Mouse (Mus musculus) heart, embryonic 14.5 days (tissue): ENCODE results near the gene Ppp6r2. TPM values are rescaled to one million over a fixed set of nuclear protein-coding genes. Genes with fewer than 3 reads are reported as not detected.
A peak's percentile ranks its signal among the peaks of the same experiment; 100 is the strongest.

Experiments used
- ATAC-seq: fragments of 200-750 bp; cut with Nextera tagmentation; 2 replicates; pipeline ENCODE4 v1.8.0; 2017; ENCODE audit warnings: low read depth, moderate TSS enrichment; ENCODE audit not compliant: insufficient number of reproducible peaks, insufficient read depth, low FRiP score
- H3K27ac ChIP-seq, 2 experiments: fragments of 200-500 bp in 1 of 2; fragments of 300-500 bp in 1 of 2; sonication (generic) in 1 of 2; replicated peaks in 1 of 2; 2 replicates each; pipeline ENCODE4 v1.5.1; 2012 to 2014; ENCODE audit warnings: low read depth in 2 of 2, low read length in 2 of 2, control low read depth in 1 of 2, mild to moderate bottlenecking in 1 of 2, mixed read lengths in 1 of 2; ENCODE audit not compliant: control insufficient read depth in 1 of 2, insufficient read depth in 1 of 2
- H3K27me3 ChIP-seq: fragments of 300-500 bp; sonication (generic); 2 replicates; pipeline ENCODE4 v1.6.1; 2014; ENCODE audit warnings: mild to moderate bottlenecking, low read length, control low read depth; ENCODE audit not compliant: control insufficient read depth, insufficient read depth
- H3K36me3 ChIP-seq: fragments of 300-500 bp; sonication (generic); 2 replicates; pipeline ENCODE4 v1.6.1; 2014; ENCODE audit warnings: mild to moderate bottlenecking, control low read depth, low read length, mixed read lengths; ENCODE audit not compliant: control insufficient read depth, insufficient read depth
- H3K4me1 ChIP-seq, 2 experiments: fragments of 200-500 bp in 1 of 2; fragments of 300-500 bp in 1 of 2; sonication (generic) in 1 of 2; 2 replicates each; pipeline ENCODE4 v1.6.1; 2012 to 2014; ENCODE audit warnings: low read length in 2 of 2, control low read depth in 1 of 2, mixed read lengths in 1 of 2; ENCODE audit not compliant: control insufficient read depth in 2 of 2, insufficient read depth in 2 of 2
- H3K4me2 ChIP-seq: fragments of 300-500 bp; sonication (generic); 2 replicates; pipeline ENCODE4 v1.6.1; 2014; ENCODE audit warnings: mild to moderate bottlenecking, low read length
- H3K4me3 ChIP-seq, 2 experiments: fragments of 200-500 bp in 1 of 2; fragments of 300-500 bp in 1 of 2; sonication (generic) in 1 of 2; 2 replicates each; pipeline ENCODE4 v1.5.1; 2012 to 2014; ENCODE audit warnings: low read length in 2 of 2, mild to moderate bottlenecking in 2 of 2, control low read depth in 1 of 2, low read depth in 1 of 2, moderate library complexity in 1 of 2; ENCODE audit not compliant: control insufficient read depth in 1 of 2, insufficient read depth in 1 of 2
- H3K9ac ChIP-seq: fragments of 300-500 bp; sonication (generic); 2 replicates; pipeline ENCODE4 v1.6.1; 2014; ENCODE audit warnings: mild to moderate bottlenecking, low read length
- H3K9me3 ChIP-seq: fragments of 300-500 bp; sonication (generic); 2 replicates; pipeline ENCODE4 v1.6.1; 2016; ENCODE audit warnings: low read length, control low read depth; ENCODE audit not compliant: control insufficient read depth
- WGBS: fragments of 180-500 bp; shearing (Covaris S2); extraction: QIAGEN DNeasy Blood & Tissue Kit; methylation state at CpG from one replicate; pipeline ENCODE4 v1.1.7; 2014; 5-methylcytosine and 5-hydroxymethylcytosine counted together
- polyA plus RNA-seq: library from polyadenylated mRNA; unstranded; fragments of >200 nt; fragmentation: Nextera tagmentation; extraction: Ambion mirVana; gene quantifications from 2 replicates; pipeline ENCODE4 v1.2.1, GENCODE M21; 2014

Gene Ppp6r2
- polyA plus RNA-seq: 21.9 and 22.9 TPM in 2 replicates

DNA sequence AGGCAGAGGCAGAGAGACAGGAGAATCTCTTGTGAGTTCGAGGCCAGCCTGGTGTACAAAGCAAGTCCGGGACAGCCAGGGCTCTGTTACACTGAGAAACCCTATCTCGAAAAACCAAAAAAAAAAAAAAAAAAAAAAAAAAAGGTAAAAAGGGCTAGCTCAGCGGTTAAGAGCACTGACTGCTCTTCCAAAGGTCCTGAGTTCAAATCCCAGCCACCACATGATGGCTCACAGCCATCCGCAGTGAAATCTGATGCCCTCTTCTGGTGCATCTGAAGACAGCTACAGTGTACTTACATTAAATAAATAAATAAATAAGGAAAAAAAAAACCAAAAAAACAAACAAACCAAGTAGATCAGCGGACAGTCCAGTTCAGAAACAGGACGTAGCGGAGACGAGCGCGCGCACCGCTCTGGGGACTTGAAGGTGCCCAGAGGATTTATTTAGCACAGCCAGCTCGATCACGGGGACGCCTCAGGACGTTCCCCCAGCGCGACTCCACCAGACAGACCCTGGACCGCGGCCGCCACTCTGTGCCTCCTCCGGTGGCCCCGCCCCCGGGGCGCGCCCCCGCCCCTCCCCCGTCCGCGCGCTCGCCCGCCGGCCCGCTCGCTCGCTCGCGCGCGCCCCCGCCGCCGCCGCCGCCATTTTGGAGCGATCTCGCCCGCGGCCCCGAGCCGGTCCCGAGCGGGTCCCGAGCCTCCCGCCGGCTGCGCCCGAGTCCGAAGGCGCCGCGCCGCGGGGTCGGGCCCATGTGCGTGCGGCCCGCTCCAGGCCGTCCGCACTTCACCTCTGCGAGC lies at the start of gene Ppp6r2:
TSS of gene Ppp6r2 (plus strand) at position 639 of the 801 bp plus-strand sequence.
- Histone ChIP-seq H3K9me3 (no peaks in the 10 kb centered on the region), H3K4me3 (peak within 1 kb of the TSS; percentile 71 to 99), H3K4me1 (peaks cover 11 to 27% of the 10 kb centered on the region in 2 experiments), H3K4me2 (peak within 1 kb of the TSS; percentile 88), H3K27me3 (no peaks in the 10 kb centered on the region), H3K27ac (peak within 1 kb of the TSS; percentile 81 to 92), H3K9ac (peak within 1 kb of the TSS; percentile 97), H3K36me3 (peaks cover 4% of the 10 kb centered on the region; the same call in 1 of the 2 replicates)
- ATAC-seq: peak; percentile 87
- WGBS: 2% methylated on average over 58 of the region's 73 CpGs

DNA sequence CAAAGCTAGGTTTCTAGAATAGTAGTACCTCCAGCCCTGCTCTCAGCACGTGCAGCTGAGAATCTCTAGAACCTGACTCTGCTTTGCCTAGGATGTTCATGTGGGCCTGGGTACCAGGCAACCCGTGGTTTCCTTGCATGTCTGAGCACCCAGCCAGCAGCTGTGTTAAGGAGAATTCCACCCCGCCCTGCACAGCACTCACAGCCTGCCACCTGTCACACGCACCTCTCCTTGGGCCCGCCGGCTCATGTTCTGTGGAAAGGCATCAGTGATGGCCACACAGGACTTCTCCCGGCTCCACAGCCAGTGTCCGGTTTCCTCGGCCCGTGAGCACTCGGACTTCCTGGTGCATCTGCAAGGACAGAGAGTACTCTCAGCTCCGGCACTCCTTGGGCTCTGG lies 45.9 kb upstream of the Ppp6r2 start:
- no peaks in the 10 kb centered on the region for H3K27me3 ChIP-seq
- H3K4me3 ChIP-seq: no peak overlapping the region
- no peak for ATAC-seq
- no peak overlapping the region for H3K4me2 ChIP-seq
- H3K36me3 ChIP-seq: peaks cover 90% of the 10 kb centered on the region
- no peak overlapping the region for H3K9ac ChIP-seq
- no peaks in the 10 kb centered on the region for H3K9me3 ChIP-seq
- H3K4me1 ChIP-seq: peaks cover 16 to 23% of the 10 kb centered on the region in 2 experiments
- H3K27ac ChIP-seq: no peak overlapping the region
- WGBS: 92% methylated on average over 12 of the region's 12 CpGs

DNA sequence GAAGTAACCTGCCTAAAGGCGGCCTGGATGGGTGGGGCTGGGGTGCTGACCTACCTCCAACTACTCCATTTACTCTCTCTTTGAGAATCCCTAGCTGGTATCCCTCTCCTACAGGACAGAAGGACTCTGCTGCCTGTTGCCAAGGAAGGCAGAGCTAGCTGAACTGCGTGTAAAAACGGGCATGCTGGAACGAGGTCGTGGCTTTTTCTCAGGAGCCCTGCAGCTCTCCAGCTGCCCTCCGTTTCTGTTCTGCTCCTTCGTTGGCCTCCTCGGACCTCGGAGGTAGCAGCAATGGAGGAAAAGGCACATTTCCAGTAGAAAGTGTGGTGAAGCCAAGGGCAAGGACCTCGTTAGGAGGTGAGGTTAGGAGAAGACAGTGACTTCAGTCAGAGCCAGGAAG lies 42.4 kb upstream of the Ppp6r2 start:
- 35% methylated on average over 10 of the region's 10 CpGs for WGBS
- H3K4me3 ChIP-seq: peak overlapping the region; percentile 11 to 15; a peak in 3 of 4 replicates
- H3K27me3 ChIP-seq: no peaks in the 10 kb centered on the region
- ATAC-seq: no peak
- H3K9ac ChIP-seq: peak overlapping the region; percentile 59
- peak overlapping the region; percentile 85 to 93 for H3K27ac ChIP-seq
- peaks cover 55% of the 10 kb centered on the region for H3K36me3 ChIP-seq
- H3K4me2 ChIP-seq: peak overlapping the region; percentile 58
- H3K9me3 ChIP-seq: no peaks in the 10 kb centered on the region
- H3K4me1 ChIP-seq: peaks cover 26 to 44% of the 10 kb centered on the region in 2 experiments

DNA sequence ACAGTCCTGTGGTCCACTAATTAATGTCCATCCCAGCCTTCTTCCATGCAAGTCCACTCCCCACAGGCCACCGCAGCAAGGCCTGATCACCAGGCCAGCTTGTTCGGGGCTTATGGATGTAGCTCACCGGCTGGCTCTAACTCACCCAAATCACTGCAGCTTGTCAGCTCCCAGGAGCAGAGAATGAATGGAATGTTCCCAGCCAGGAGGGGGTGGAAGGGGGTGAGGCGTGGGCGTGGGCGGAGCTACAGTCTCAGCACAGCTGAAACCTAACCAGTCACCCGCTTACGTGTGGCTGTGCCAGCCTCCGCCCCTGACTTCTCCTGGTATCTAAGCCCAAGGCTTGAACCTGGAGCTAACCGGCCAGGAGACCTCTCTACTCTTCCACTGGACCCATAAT lies 41.9 kb upstream of the Ppp6r2 start:
- 3% methylated on average over 10 of the region's 10 CpGs for WGBS
- Histone ChIP-seq H3K4me3 (peak overlapping the region; percentile 11 to 15; a peak in 3 of 4 replicates), H3K4me1 (peaks cover 31 to 50% of the 10 kb centered on the region in 2 experiments), H3K4me2 (peak overlapping the region; percentile 58), H3K36me3 (peaks cover 50% of the 10 kb centered on the region), H3K27ac (peak overlapping the region; percentile 85 to 93), H3K27me3 (no peaks in the 10 kb centered on the region), H3K9ac (peak overlapping the region; percentile 59), H3K9me3 (no peaks in the 10 kb centered on the region)
- peak; percentile 80 for ATAC-seq

DNA sequence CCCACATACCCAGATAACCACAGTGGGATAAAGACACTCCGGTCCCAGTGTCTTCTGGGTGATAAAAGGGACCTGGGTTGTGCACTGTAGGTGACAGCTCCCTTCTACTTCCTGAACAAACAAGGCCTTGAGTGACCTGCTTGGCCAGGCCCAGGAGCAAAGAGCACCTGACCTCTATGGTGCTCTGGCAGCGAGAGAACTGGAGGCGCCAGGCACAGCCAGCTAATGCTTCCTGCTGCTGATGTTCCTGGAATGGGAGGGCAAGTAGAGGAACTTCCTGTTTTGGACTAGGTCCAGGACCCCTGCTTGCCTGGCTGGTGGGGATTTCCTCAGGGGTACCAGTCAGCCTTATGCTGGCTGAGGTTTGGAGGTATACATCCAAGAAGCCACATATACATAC lies 41.3 kb upstream of the Ppp6r2 start:
- peak overlapping the region; percentile 58 for H3K4me2 ChIP-seq
- H3K4me1 ChIP-seq: peaks cover 37 to 56% of the 10 kb centered on the region in 2 experiments
- H3K36me3 ChIP-seq: peaks cover 44% of the 10 kb centered on the region
- peak overlapping the region; percentile 81 to 85 for H3K27ac ChIP-seq
- no peaks in the 10 kb centered on the region for H3K9me3 ChIP-seq
- 13% methylated on average over 3 of the region's 3 CpGs for WGBS
- H3K9ac ChIP-seq: peak overlapping the region; percentile 14; the same call in 1 of the 2 replicates
- no peak for ATAC-seq
- no peak overlapping the region for H3K4me3 ChIP-seq
- H3K27me3 ChIP-seq: no peaks in the 10 kb centered on the region

DNA sequence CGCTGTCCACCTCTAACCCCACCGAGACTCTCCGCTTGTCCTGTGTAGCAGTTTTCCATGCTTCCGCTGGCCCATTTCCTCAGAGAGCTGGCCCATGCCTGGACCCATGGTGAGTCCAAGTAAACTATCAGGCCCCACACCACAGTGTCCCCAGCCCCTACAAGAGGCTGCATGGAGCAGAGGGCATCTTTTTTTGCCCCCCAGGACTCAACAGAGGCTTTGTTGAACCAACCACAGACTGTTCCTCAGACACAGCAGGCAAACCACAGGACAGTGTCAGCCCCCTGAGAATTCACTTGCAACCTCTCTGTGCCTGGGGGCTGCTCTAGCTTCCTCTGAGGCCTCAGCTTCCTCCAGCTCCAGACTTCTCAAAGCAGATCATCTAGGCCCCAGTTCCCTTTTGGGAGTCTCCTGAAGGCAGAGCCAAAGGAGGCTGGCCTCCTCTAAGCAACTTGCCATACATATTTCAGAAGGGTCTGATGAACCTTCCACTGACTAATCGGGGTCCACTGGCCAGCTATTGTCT lies 39.8 kb upstream of the Ppp6r2 start:
- no peak for ATAC-seq
- Histone ChIP-seq H3K36me3 (peaks cover 29% of the 10 kb centered on the region), H3K9ac (no peak overlapping the region), H3K27ac (no peak overlapping the region), H3K27me3 (no peaks in the 10 kb centered on the region), H3K4me2 (no peak overlapping the region), H3K4me1 (peaks cover 50 to 71% of the 10 kb centered on the region in 2 experiments), H3K4me3 (no peak overlapping the region), H3K9me3 (no peaks in the 10 kb centered on the region)
- 75% methylated on average over 5 of the region's 5 CpGs for WGBS

DNA sequence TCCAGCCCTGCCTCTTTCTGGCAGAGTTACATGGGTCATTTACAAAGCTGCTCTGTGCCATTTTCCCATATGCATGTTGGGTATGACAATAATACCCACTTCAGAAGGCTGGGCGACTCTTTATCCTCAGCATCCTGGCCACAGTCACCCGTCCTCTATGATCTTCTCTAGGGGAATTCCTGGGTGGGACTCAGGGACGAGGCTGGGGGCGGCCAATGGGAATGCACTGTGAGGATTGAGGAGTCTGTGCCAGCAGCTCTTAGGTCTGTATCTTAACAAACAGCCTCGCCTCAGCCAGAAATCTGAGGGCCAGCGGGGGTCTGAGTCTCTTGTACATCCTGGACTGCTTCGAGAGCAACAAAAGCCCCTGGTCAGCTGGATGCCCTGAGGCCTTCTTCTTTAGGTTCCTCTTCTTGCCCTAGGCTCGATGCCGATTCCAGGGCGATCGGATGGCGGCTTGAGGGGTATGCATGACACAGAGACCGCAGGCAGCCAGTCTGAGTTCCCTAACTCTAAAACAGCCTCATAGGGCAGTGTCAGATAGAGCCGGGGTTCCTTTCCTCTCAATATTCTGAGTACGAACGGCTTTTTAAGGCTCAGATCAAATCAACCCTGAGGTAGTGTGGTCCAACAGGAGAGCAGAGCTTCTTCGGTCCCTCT lies 38.9 kb upstream of the Ppp6r2 start:
- H3K9ac ChIP-seq: peak overlapping the region; percentile 80
- H3K27ac ChIP-seq: peak overlapping the region; percentile 8 to 43; a peak in 2 of 4 replicates
- peak overlapping the region; percentile 59 to 60 for H3K4me3 ChIP-seq
- peak overlapping the region; percentile 99 for H3K4me2 ChIP-seq
- 44% methylated on average over 17 of the region's 17 CpGs for WGBS
- H3K4me1 ChIP-seq: peaks cover 58 to 79% of the 10 kb centered on the region in 2 experiments
- H3K36me3 ChIP-seq: peaks cover 21% of the 10 kb centered on the region
- H3K27me3 ChIP-seq: no peaks in the 10 kb centered on the region
- H3K9me3 ChIP-seq: no peaks in the 10 kb centered on the region
- no peak for ATAC-seq
